Mouse (Mus musculus) liver, adult (tissue): ENCODE measurements around the gene Rapgef2.

Experiments
- GATA4 ChIP-seq: IDR thresholded peaks from 2 replicates; pipeline ENCODE4 v1.6.1; 2014; ENCODE audit warnings: mild to moderate bottlenecking, low read length; ENCODE audit not compliant: insufficient replicate concordance

The Rapgef2 gene

GRCm38 (mm10) chr3:79177136-79177870, 109.0 kb downstream of the Rapgef2 start:
- no peak for TF ChIP-seq GATA4

GRCm38 (mm10) chr3:79174168-79174567, 112.1 kb downstream of the Rapgef2 start:
- TF ChIP-seq GATA4 = no peak

- TF ChIP-seq GATA4 = no peak
Observed at GRCm38 (mm10) chr3:79173291-79173690, 113.0 kb downstream of the Rapgef2 start.

- TF ChIP-seq GATA4 = no peak
Observed at GRCm38 (mm10) chr3:79168168-79168827, 118.0 kb downstream of the Rapgef2 start.

- TF ChIP-seq GATA4 = no peak
Observed at GRCm38 (mm10) chr3:79167586-79167985, 118.7 kb downstream of the Rapgef2 start.

GRCm38 (mm10) chr3:79161834-79162401, 124.4 kb downstream of the Rapgef2 start:
- no peak for TF ChIP-seq GATA4

- no peak for TF ChIP-seq GATA4
Observed at GRCm38 (mm10) chr3:79161093-79161723, 125.1 kb downstream of the Rapgef2 start.

GRCm38 (mm10) chr3:79158254-79158653, 128.1 kb downstream of the Rapgef2 start:
- no peak for TF ChIP-seq GATA4

GRCm38 (mm10) chr3:79153039-79153487, 133.3 kb downstream of the Rapgef2 start:
- no peak for TF ChIP-seq GATA4

GRCm38 (mm10) chr3:79145407-79146055, 140.8 kb downstream of the Rapgef2 start:
- no peak for TF ChIP-seq GATA4

- TF ChIP-seq GATA4 = no peak
Observed at GRCm38 (mm10) chr3:79144672-79145406, 141.5 kb downstream of the Rapgef2 start.

GRCm38 (mm10) chr3:79144085-79144484, 142.2 kb downstream of the Rapgef2 start:
- TF ChIP-seq GATA4 = no peak

GRCm38 (mm10) chr3:79139245-79139644, 147.1 kb downstream of the Rapgef2 start:
- no peak for TF ChIP-seq GATA4

GRCm38 (mm10) chr3:79138601-79139000, 147.7 kb downstream of the Rapgef2 start:
- no peak for TF ChIP-seq GATA4
